Mouse (Mus musculus) kidney, adult 10 weeks (tissue): ENCODE data around the gene Prdx4. TPM values are rescaled to one million over a fixed set of nuclear protein-coding genes. Genes with fewer than 3 reads are reported as not detected.

Experiments used
- polyA plus RNA-seq: library from polyadenylated mRNA; stranded (reverse); fragments of 350-450 nt; fragmentation: Illumina TruSeq; extraction: RNeasy Lipid Tissue Mini Kit (QIAGEN cat#74804); gene quantifications from one replicate; pipeline ENCODE4 v1.2.3, GENCODE M21; 2014; ENCODE audit warnings: low read depth, low replicate concordance

Prdx4 gene
- polyA plus RNA-seq: 67.3 TPM

GRCm38 (mm10) chrX:155340654-155341053 is at the start of gene Prdx4:
Prdx4 (minus strand) TSS chrX:155340754.

Other genes with a start within 250 kb of the Prdx4 start
- gene Magea2, start 247.1 kb downstream of the Prdx4 start, polyA plus RNA-seq: not detected
- not detected for gene Cldn34b2, start 212.3 kb downstream of the Prdx4 start, polyA plus RNA-seq
- gene Sat1, start 124.3 kb downstream of the Prdx4 start, polyA plus RNA-seq: 862 TPM
- 154 TPM for gene Acot9, start 78.3 kb downstream of the Prdx4 start, polyA plus RNA-seq